In the genomic region with DNA sequence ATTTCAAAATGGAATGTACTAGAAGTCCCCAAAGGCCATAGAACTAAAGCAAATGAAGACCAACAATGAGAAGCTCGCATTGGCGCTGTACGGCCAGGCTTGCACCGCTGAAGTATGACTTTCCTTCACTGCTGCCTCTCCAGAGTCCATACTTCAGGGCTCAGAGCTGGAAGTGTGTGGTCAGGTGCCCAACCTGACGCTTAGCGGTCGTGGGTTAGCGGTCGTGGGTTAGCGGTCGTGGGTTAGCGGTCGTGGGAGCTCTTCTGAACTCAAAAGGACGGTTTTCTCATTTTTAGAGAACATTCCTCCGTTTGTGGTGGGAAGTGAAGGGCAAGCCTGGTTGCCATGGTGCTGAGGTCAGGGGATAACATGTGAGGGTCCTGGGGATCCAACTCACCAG, we compare ENCODE assay signal across 35 mouse cellular contexts. TPM values are rescaled to one million over a fixed set of nuclear protein-coding genes. Genes with fewer than 3 reads are reported as not detected.
DNase-seq lines count a peak whose midpoint lies in the region; ATAC-seq and TF ChIP-seq lines count a peak whose summit lies in the region.
"Had no signal": no experiment of that assay in that cellular context is flagged by ENCODE, and none has a peak within 500 bp of the region (broad histone marks: within the 10 kb centered on the region; RNA-seq: fewer than 3 reads in every experiment).

No protein-coding gene starts in this region.

- peaks cover 24% of the 10 kb centered on the region for H3K27me3 ChIP-seq in heart, embryonic 13.5 days (replicated peaks)
- no peaks in the 10 kb centered on the region for H3K27me3 ChIP-seq in lung, embryonic 14.5 days (ENCODE audit: insufficient read depth, low read length)
- H3K27me3 ChIP-seq in E14TG2a.4 (ENCODE audit: insufficient read depth, low read length) = peaks cover 11% of the 10 kb centered on the region

- no peak for ATAC-seq in heart, embryonic 13.5 days (ENCODE audit: extremely low read depth, insufficient number of reproducible peaks, low FRiP score, low TSS enrichment)
- no peak for ATAC-seq in lung, embryonic 14.5 days (ENCODE audit: insufficient read depth)
- ATAC-seq in granulocyte monocyte progenitor cell, adult 5-6 weeks (replicated peaks; ENCODE audit: poor library complexity, severe bottlenecking) = 0 out of 2 replicates have a peak, but pooled peaks have one; percentile 15
- ATAC-seq: activated CD4-positive, CD25-positive, alpha-beta regulatory T cell, adult 4 months; forebrain, postnatal 0 days; midbrain, embryonic 16.5 days had no signal

- 0 out of 2 replicates have a peak overlapping the region, but pooled peaks have one; percentile 71 for H3K4me2 ChIP-seq in heart, embryonic 13.5 days
- H3K4me2 ChIP-seq in lung, embryonic 14.5 days = no peak overlapping the region

- 91% methylated on average over 15 of the region's 15 CpGs for WGBS in heart, embryonic 13.5 days
- WGBS in lung, embryonic 14.5 days = 93% methylated on average over 15 of the region's 15 CpGs

- no peak for TF ChIP-seq CTCF in lung, embryonic 14.5 days (IDR thresholded peaks at IDR 0.05; ENCODE audit: low read depth)
- no peak for TF ChIP-seq CTCF in E14TG2a.4 (conservative IDR thresholded peaks at IDR 0.05; ENCODE audit: low read length)

- H3K27ac ChIP-seq in heart, embryonic 13.5 days (replicated peaks) = peak overlapping the region; percentile 77
- H3K27ac ChIP-seq in lung, embryonic 14.5 days (ENCODE audit: low read depth) = peak overlapping the region; percentile 60; the same call in 1 of the 2 replicates
- H3K27ac ChIP-seq: hindbrain, embryonic 15.5 days; limb, embryonic 10.5 days; neural tube, embryonic 13.5 days had no signal

- no peak overlapping the region for H3K4me3 ChIP-seq in heart, embryonic 13.5 days
- H3K4me3 ChIP-seq in lung, embryonic 14.5 days (ENCODE audit: low read depth, low read length) = no peak overlapping the region
- peak overlapping the region; percentile 62; the same call in 1 of the 2 replicates for H3K4me3 ChIP-seq in E14TG2a.4 (replicated peaks; ENCODE audit: low read length)
- H3K4me3 ChIP-seq: myocyte; neural tube, embryonic 13.5 days had no signal

- no peak for DNase-seq in heart, postnatal 4 days
- DNase-seq in lung, embryonic 14.5 days = no peak
- DNase-seq in lung, postnatal 36 days = no peak
- DNase-seq in thymus, postnatal 14 days = no peak
- DNase-seq: adrenal gland, adult 8-10 months; cerebellum, adult 18-20 months; cerebellum, postnatal 14 days; forebrain, postnatal 0 days; gastrocnemius, postnatal 25 days; kidney, adult 2 months; liver; lung, postnatal 4 days; retina, postnatal 1 day; right cerebral cortex, postnatal 25 days; spleen, adult 18-20 months had no signal

- no peak overlapping the region for H3K9ac ChIP-seq in heart, embryonic 13.5 days
- H3K9ac ChIP-seq in lung, embryonic 14.5 days = no peak overlapping the region
- H3K9ac ChIP-seq: forebrain, postnatal 0 days; hindbrain, embryonic 15.5 days; neural tube, embryonic 13.5 days had no signal

- peaks cover 14% of the 10 kb centered on the region for H3K4me1 ChIP-seq in heart, embryonic 13.5 days
- peaks cover 6% of the 10 kb centered on the region; the same call in 1 of the 2 replicates for H3K4me1 ChIP-seq in lung, embryonic 14.5 days (ENCODE audit: insufficient read depth)
- H3K4me1 ChIP-seq in E14TG2a.4 (replicated peaks; ENCODE audit: low read depth, low read length) = peaks cover 37% of the 10 kb centered on the region
- H3K4me1 ChIP-seq: hindbrain, embryonic 15.5 days; neural tube, embryonic 13.5 days had no signal

- no peaks in the 10 kb centered on the region for H3K36me3 ChIP-seq in heart, embryonic 13.5 days
- no peaks in the 10 kb centered on the region for H3K36me3 ChIP-seq in lung, embryonic 14.5 days (ENCODE audit: insufficient read depth)
- H3K36me3 ChIP-seq in E14TG2a.4 (ENCODE audit: insufficient read depth, low read length) = no peaks in the 10 kb centered on the region
- H3K36me3 ChIP-seq: hindbrain, embryonic 15.5 days; limb, embryonic 10.5 days; neural tube, embryonic 13.5 days had no signal

- H3K9me3 ChIP-seq in heart, embryonic 13.5 days = peaks cover 5% of the 10 kb centered on the region; the same call in 1 of the 2 replicates
- H3K9me3 ChIP-seq in lung, embryonic 14.5 days (ENCODE audit: low read depth, low read length) = no peaks in the 10 kb centered on the region; the same call in 1 of the 2 replicates
- no peaks in the 10 kb centered on the region for H3K9me3 ChIP-seq in E14TG2a.4 (ENCODE audit: low read length)
- H3K9me3 ChIP-seq: hindbrain, embryonic 15.5 days; neural tube, embryonic 13.5 days had no signal

RNA-seq across cellular contexts. Expression of gene Lbx1, which starts 28.5 kb away (rescaled TPM):
- polyA plus RNA-seq in heart, embryonic 13.5 days (2015; fragmentation: Nextera tagmentation; extraction: Ambion mirVana) = not detected in 2 replicates
- not detected for total RNA-seq in heart, postnatal 4 days (2021)
- not detected in 2 replicates for polyA plus RNA-seq in lung, embryonic 14.5 days (2014; fragmentation: Nextera tagmentation; extraction: Ambion mirVana)
- not detected in 2 replicates for total RNA-seq in granulocyte monocyte progenitor cell, adult 5-6 weeks (2014; fragmentation: Nextera tagmentation)
- not detected in 2 replicates for total RNA-seq in granulocyte monocyte progenitor cell, adult 5-6 weeks (2017)
- total RNA-seq: adrenal gland, adult 8-10 months; forebrain, postnatal 0 days; hematopoietic stem cell, adult 5-6 weeks; layer of hippocampus, adult 18-20 months; layer of hippocampus, postnatal 14 days; megakaryocyte-erythroid progenitor cell, adult 5-6 weeks; MEL had no signal
- polyA plus RNA-seq: activated CD4-positive, CD25-positive, alpha-beta regulatory T cell, adult 4 months; forebrain, embryonic 11.5 days; forebrain, postnatal 0 days; intestine, embryonic 14.5 days; liver, embryonic 16.5 days; stomach, embryonic 14.5 days; thymus, postnatal 0 days had no signal

RNA-seq across cellular contexts. Expression of gene Tlx1, which starts 56.7 kb away (rescaled TPM):
- 0.11 and 0.23 TPM in 2 replicates for polyA plus RNA-seq in heart, embryonic 13.5 days (2015; fragmentation: Nextera tagmentation; extraction: Ambion mirVana)
- total RNA-seq in heart, postnatal 4 days (2021) = 1 to 10 TPM in 1 of 2 experiments, under 1 TPM in 1; 0.88 to 1.4 TPM
- polyA plus RNA-seq in lung, embryonic 14.5 days (2014; fragmentation: Nextera tagmentation; extraction: Ambion mirVana) = not detected in 2 replicates
- not detected in 2 replicates for total RNA-seq in granulocyte monocyte progenitor cell, adult 5-6 weeks (2014; fragmentation: Nextera tagmentation)
- total RNA-seq in granulocyte monocyte progenitor cell, adult 5-6 weeks (2017) = not detected in 2 replicates
- total RNA-seq: adrenal gland, adult 8-10 months; forebrain, postnatal 0 days; gastrocnemius, postnatal 25 days; hematopoietic stem cell, adult 5-6 weeks; layer of hippocampus, adult 18-20 months; layer of hippocampus, postnatal 14 days; megakaryocyte-erythroid progenitor cell, adult 5-6 weeks; MEL had no signal
- polyA plus RNA-seq: activated CD4-positive, CD25-positive, alpha-beta regulatory T cell, adult 4 months; forebrain, embryonic 11.5 days; forebrain, postnatal 0 days; kidney, adult 2 months; midbrain, embryonic 16.5 days; myocyte; urinary bladder, adult 2 months had no signal
